Mouse (Mus musculus) neural tube, embryonic 11.5 days (tissue): ENCODE data around the gene Jam2. TPM values are rescaled to one million over a fixed set of nuclear protein-coding genes. Genes with fewer than 3 reads are reported as not detected.

Experiments used
- ATAC-seq: fragments of 200-750 bp; cut with Nextera tagmentation; 2 replicates; pipeline ENCODE4 v1.8.0; 2017; ENCODE audit warnings: moderate number of reproducible peaks, mild to moderate bottlenecking, moderate TSS enrichment, moderate library complexity; ENCODE audit not compliant: insufficient read depth, low FRiP score, low TSS enrichment
- DNase-seq: peaks from one replicate; pipeline ENCODE4 v3.0.0-alpha.2; 2015; ENCODE audit warnings: low spot score
- H3K27ac ChIP-seq: fragments of 300-500 bp; sonication (generic); 2 replicates; pipeline ENCODE4 v1.5.1; 2014; ENCODE audit warnings: low read depth, mild to moderate bottlenecking, low read length
- H3K27me3 ChIP-seq: fragments of 300-500 bp; sonication (generic); 2 replicates; pipeline ENCODE4 v1.6.1; 2014; ENCODE audit warnings: mild to moderate bottlenecking, low read length, mixed read lengths; ENCODE audit not compliant: control insufficient read depth, insufficient read depth
- H3K36me3 ChIP-seq: fragments of 300-500 bp; sonication (generic); 2 replicates; pipeline ENCODE4 v1.6.1; 2014; ENCODE audit warnings: mild to moderate bottlenecking, low read length, moderate library complexity, mixed read lengths; ENCODE audit not compliant: control insufficient read depth, insufficient read depth
- H3K4me1 ChIP-seq: fragments of 300-500 bp; sonication (generic); 2 replicates; pipeline ENCODE4 v1.6.1; 2014; ENCODE audit warnings: low read length, mixed read lengths; ENCODE audit not compliant: control insufficient read depth, insufficient read depth
- H3K4me2 ChIP-seq: fragments of 300-500 bp; sonication (generic); 2 replicates; pipeline ENCODE4 v1.6.1; 2014; ENCODE audit warnings: low read depth, mild to moderate bottlenecking, moderate library complexity
- H3K4me3 ChIP-seq: fragments of 300-500 bp; sonication (generic); 2 replicates; pipeline ENCODE4 v1.5.1; 2014; ENCODE audit warnings: low read depth, low read length
- H3K9ac ChIP-seq: fragments of 300-500 bp; sonication (generic); 2 replicates; pipeline ENCODE4 v1.6.1; 2014; ENCODE audit warnings: mild to moderate bottlenecking, low read length
- H3K9me3 ChIP-seq: fragments of 300-500 bp; sonication (generic); 2 replicates; pipeline ENCODE4 v1.6.1; 2016; ENCODE audit warnings: low read length; ENCODE audit not compliant: control insufficient read depth
- WGBS: fragments of 180-500 bp; shearing (Covaris S2); extraction: QIAGEN DNeasy Blood & Tissue Kit; methylation state at CpG from one replicate; pipeline ENCODE4 v1.1.7; 2014; 5-methylcytosine and 5-hydroxymethylcytosine counted together
- polyA plus RNA-seq: library from polyadenylated mRNA; unstranded; fragments of >200 nt; fragmentation: Nextera tagmentation; extraction: Ambion mirVana; gene quantifications from 2 replicates; pipeline ENCODE4 v1.2.1, GENCODE M21; 2014

Jam2 gene
- 63.5 and 66.0 TPM in 2 replicates for polyA plus RNA-seq

DNA sequence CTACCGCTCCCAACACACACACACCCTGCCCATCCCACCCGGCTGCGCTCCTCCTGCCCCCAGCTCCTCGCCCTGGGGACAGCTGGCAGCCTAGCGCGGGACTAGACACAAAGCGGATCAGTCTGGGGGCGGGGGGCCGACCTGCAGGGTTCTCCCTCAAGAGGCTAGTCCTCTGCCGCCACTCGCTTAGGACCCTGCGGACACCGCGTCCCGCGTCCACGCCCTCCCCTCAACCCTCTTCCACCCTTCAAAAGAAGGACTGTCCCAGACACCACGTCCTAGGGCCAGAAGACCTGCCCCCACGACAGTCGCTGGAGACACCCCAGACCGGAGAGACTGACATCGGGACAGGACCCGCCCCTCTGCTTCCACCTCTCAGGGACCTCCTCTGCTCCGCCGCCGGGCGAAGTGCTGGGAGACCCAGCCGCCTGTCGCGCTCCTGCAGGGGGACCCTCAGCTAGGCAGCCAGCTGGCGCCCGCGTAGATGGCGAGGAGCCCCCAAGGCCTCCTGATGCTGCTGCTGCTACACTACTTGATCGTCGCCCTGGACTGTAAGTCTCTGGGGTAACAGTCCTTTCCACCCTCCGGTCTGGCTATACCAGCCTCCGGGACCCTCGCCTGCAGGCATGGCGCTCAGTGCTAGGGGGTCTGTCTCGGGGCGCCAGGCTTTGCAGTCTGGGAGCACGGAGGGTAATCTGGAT lies at the start of gene Jam2:
Jam2 (plus strand) TSS at position 121 of the 701 bp plus-strand sequence.
- H3K4me2 ChIP-seq = peak within 1 kb of the TSS; percentile 77
- WGBS = under 1% methylated on average over 42 of the region's 43 CpGs
- H3K27ac ChIP-seq = peak within 1 kb of the TSS; percentile 92
- no peaks in the 10 kb centered on the region for H3K36me3 ChIP-seq
- peak within 1 kb of the TSS; percentile 58 for H3K4me3 ChIP-seq
- H3K9ac ChIP-seq = peak within 1 kb of the TSS; percentile 92
- no peaks in the 10 kb centered on the region for H3K9me3 ChIP-seq
- no peaks in the 10 kb centered on the region for H3K27me3 ChIP-seq
- ATAC-seq (peak; percentile 83), DNase-seq (peak; percentile 88)
- no peaks in the 10 kb centered on the region for H3K4me1 ChIP-seq

DNA sequence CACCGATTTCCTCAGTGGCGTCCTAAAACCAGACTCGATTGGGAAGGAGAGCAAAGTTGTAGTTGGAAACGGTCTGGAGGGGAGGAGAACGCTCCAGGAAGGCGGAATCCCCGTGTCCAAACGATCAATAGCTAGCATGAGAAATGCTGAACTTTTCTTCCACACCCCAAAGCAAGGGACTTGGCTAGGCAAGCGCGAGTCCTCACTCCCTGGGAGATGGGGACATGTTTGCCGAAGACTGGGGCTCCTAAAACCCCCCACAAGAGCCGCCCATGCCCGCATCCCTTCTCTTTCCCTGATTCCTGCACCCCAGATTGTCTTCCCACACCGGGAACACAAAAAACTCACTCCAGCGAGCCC lies 39.1 kb upstream of the Jam2 start:
- no peak for DNase-seq
- Histone ChIP-seq H3K4me1 (peaks cover 4% of the 10 kb centered on the region), H3K27me3 (no peaks in the 10 kb centered on the region), H3K36me3 (no peaks in the 10 kb centered on the region), H3K4me3 (peak overlapping the region; percentile 78), H3K9me3 (no peaks in the 10 kb centered on the region), H3K9ac (peak overlapping the region; percentile 81), H3K4me2 (peak overlapping the region; percentile 52), H3K27ac (peak overlapping the region; percentile 35; the same call in 1 of the 2 replicates)
- WGBS = 0% methylated on average over 15 of the region's 15 CpGs
- peak; percentile 51 for ATAC-seq

DNA sequence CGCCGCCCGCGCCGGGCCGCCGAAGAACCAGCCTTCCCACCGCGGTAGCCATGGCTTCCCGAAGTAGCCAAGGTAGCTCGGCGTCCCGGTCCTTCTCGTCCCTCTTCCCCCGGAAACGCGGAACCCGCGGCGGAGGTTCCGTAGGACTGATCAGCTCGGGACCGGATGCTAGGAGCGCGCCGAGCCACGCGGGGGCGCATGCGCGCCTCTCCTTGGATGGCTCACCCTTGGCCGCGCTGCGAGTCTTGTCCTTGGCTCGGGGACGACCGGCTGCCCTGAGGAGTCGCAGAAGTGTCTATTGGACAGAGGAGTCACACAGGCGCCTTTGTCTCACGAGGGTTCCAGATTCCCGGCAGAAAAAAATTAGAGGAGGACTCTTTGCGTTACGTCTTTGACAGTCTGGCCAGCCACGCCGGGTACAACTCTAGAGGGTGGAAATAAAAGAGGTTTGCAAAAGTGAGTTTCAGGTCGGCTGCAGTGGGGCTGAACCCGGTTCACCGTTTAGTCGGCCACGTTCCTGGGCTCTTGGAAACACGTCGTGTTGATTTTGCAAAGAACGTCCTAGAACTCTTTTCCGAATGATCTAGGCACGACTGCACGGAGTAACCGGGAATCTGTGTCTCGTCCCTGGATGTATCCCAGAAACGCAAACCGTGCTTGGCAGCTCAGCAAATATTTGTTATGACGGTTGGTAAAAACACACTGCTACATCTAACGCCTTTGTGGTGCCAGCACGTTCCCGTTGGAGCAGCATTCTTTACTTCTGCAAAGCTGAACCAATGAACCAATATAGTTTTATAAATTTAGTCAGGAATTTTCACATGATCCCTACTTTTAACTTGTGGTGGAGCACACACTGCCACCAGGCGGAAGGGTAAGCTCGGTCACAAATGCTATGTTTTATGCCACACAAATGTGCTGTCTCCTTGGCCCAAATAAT lies 38.5 kb upstream of the Jam2 start, which contains the start of gene Mrpl39:
Mrpl39 (minus strand) TSS at position 577 of the 940 bp plus-strand sequence.
- H3K9me3 ChIP-seq = no peaks in the 10 kb centered on the region
- peak within 1 kb of the TSS; percentile 81 for H3K9ac ChIP-seq
- peak within 1 kb of the TSS; percentile 52 for H3K4me2 ChIP-seq
- no peaks in the 10 kb centered on the region for H3K27me3 ChIP-seq
- H3K36me3 ChIP-seq = no peaks in the 10 kb centered on the region
- 2% methylated on average over 66 of the region's 66 CpGs for WGBS
- peak within 1 kb of the TSS; percentile 35; the same call in 1 of the 2 replicates for H3K27ac ChIP-seq
- H3K4me1 ChIP-seq = peaks cover 4% of the 10 kb centered on the region
- H3K4me3 ChIP-seq = peak within 1 kb of the TSS; percentile 78
- peak; percentile 99 for DNase-seq
- peak; percentile 100 for ATAC-seq

DNA sequence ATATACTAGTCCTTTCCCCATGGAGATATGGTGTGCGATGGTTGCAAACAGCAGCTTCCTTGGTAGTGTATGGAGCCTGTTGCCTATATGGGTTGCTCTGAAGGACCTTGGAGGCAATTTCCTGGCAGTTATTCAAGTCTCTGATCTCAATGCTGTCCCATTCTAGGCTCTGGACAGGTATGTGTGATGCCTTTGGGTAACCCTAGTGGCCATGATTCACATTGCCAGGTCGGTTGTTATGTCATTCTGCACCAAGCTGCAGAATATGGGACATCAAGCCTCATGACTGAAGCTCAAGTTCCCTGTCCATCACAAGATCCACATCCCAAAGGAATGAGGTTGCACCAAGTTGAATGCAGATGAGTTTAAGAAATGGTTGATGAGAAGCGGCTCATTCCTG lies 36.6 kb upstream of the Jam2 start:
- ATAC-seq (no peak), DNase-seq (no peak)
- H3K9me3 ChIP-seq = no peaks in the 10 kb centered on the region
- H3K36me3 ChIP-seq = no peaks in the 10 kb centered on the region
- H3K4me1 ChIP-seq = peaks cover 4% of the 10 kb centered on the region
- H3K27me3 ChIP-seq = no peaks in the 10 kb centered on the region
- H3K9ac ChIP-seq = no peak overlapping the region
- H3K4me3 ChIP-seq = no peak overlapping the region
- H3K27ac ChIP-seq = no peak overlapping the region
- no peak overlapping the region for H3K4me2 ChIP-seq
- WGBS = 77% methylated on average over 3 of the region's 3 CpGs

DNA sequence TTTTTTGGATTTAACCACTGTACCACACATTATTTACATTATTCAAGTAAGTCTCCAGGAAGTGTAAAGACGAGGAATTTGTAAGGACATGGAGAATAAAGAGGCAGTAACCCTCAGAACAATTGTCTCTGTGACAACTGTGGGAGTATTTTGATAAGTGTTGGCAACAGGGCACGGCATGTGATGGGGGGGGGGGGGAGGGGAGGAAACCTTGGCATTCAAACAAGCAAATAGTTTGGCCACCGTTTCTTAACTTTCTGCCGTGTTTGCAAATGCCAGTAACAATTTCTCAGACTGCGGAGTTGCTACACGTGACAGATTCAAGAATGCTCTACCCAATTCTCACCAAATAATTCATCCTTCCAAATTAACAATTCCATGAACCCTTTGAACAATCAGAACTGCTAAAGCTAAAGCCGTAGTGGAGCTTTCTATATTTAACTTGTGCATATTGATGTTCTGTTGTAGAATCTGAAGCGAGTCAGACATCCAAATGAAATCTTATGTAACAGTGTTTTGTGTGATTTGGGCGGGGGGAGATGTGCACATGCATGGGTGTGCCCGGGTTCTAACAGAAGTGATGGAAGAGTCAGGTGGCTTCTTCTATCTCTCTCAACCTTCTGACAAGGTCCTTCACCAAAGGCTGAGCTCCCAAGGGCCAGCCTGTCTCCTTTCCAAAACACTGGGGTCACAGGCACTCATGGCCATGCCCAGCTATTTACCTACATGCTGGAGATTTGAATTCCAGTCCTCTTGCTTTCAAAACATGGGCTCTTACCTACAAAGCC lies 29.0 kb upstream of the Jam2 start:
- DNase-seq = no peak
- no peaks in the 10 kb centered on the region for H3K4me1 ChIP-seq
- H3K9ac ChIP-seq = no peak overlapping the region
- ATAC-seq = no peak
- no peak overlapping the region for H3K4me2 ChIP-seq
- H3K4me3 ChIP-seq = no peak overlapping the region
- 79% methylated on average over 10 of the region's 10 CpGs for WGBS
- H3K9me3 ChIP-seq = no peaks in the 10 kb centered on the region
- H3K27ac ChIP-seq = no peak overlapping the region
- H3K36me3 ChIP-seq = no peaks in the 10 kb centered on the region
- H3K27me3 ChIP-seq = no peaks in the 10 kb centered on the region

DNA sequence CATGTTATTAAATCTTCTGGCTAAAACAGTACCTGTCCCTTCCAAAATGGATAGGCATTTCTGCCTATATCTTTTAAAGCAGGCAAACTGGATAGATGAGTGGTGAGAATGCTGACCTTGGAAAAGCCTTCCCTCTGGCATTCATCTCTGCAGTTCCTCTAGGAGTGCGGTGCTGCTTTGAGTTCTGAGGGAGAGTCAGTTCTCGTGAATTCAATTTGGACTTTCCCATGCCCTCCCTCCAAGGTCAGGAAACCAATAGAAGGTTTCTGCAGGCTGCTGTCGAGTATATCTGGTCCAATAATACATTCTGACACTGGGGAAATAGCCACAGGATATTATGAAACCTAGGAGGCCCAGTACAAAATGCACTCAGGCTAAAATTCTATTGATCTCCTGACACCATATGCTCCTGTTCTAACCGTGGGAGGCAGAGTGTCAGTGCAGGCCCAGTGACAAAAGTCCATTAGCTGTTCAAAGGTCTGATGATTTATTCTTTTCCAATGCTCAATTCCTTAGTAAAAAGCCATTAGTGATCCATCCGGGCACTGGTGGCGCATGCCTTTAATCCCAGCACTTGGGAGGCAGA lies 28.1 kb upstream of the Jam2 start:
- Histone ChIP-seq H3K27ac (no peak overlapping the region), H3K9ac (no peak overlapping the region), H3K27me3 (no peaks in the 10 kb centered on the region), H3K36me3 (no peaks in the 10 kb centered on the region), H3K9me3 (no peaks in the 10 kb centered on the region), H3K4me1 (no peaks in the 10 kb centered on the region), H3K4me2 (no peak overlapping the region), H3K4me3 (no peak overlapping the region)
- ATAC-seq (no peak), DNase-seq (no peak)
- WGBS = 77% methylated on average over 6 of the region's 6 CpGs

DNA sequence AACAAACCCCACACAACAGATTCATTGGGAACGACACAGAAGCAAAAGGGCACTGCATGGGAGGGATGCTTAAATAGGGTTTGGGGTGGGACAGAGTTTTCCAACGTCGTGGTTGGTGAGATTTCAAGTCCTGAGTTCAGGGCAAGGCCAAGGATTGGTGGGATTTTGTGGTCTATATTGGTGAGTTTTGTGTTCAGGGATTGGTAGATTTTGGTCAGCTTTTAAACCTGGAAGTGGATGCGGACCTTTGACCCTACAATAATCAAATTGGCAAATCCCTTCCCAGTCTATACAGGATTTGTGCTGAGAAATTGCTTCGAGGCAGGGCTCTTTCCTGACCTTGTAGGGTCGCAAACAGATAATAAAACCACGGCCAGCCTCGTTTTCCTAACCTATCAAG lies 6.0 kb upstream of the Jam2 start:
- Histone ChIP-seq H3K4me1 (no peaks in the 10 kb centered on the region), H3K27ac (no peak overlapping the region), H3K4me3 (no peak overlapping the region), H3K36me3 (no peaks in the 10 kb centered on the region), H3K4me2 (no peak overlapping the region), H3K9me3 (no peaks in the 10 kb centered on the region), H3K9ac (no peak overlapping the region), H3K27me3 (no peaks in the 10 kb centered on the region)
- DNase-seq (no peak), ATAC-seq (no peak)
- 82% methylated on average over 8 of the region's 8 CpGs for WGBS

DNA sequence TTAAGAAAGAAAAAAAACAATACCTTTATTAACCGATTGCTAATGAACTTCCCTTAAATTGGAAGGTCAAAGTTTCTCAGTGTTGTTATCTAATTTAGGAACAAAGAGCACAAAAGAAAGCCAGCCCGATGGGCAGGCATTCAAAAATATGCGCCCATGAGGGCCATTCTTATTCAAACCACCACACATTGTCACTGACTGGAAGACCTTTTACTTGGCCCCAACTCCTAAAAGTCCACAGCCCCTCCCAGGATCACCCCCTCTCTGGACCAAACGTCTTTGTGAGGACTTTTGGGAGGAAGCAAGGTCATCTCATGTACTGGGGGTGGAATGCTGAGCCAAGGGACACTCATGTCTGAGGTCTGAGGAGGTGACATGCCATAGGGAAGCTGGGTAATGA lies 4.7 kb upstream of the Jam2 start:
- Histone ChIP-seq H3K27me3 (no peaks in the 10 kb centered on the region), H3K4me1 (no peaks in the 10 kb centered on the region), H3K9ac (no peak overlapping the region), H3K9me3 (no peaks in the 10 kb centered on the region), H3K4me2 (no peak overlapping the region), H3K27ac (no peak overlapping the region), H3K36me3 (no peaks in the 10 kb centered on the region), H3K4me3 (no peak overlapping the region)
- no peak for ATAC-seq
- 50% methylated on average over 4 of the region's 4 CpGs for WGBS
- no peak for DNase-seq
